Mouse (Mus musculus) heart, adult 2 months (tissue): ENCODE measurements around the gene Ripor1. TPM values are rescaled to one million over a fixed set of nuclear protein-coding genes. Genes with fewer than 3 reads are reported as not detected.
A peak's percentile ranks its signal among the peaks of the same experiment; 100 is the strongest.

Source experiments
- DNase-seq, 2 experiments: peaks; one replicate each; pipeline ENCODE4 v3.0.0; 2021
- H3K27ac ChIP-seq: fragments of 200-600 bp; 2 replicates; pipeline ENCODE4 v1.8.1; 2022
- H3K27me3 ChIP-seq: fragments of 200-500 bp; 2 replicates; pipeline ENCODE4 v1.6.1; 2012; ENCODE audit warnings: mild to moderate bottlenecking, low read length, inconsistent platforms, mixed read lengths; ENCODE audit not compliant: control insufficient read depth, insufficient read depth
- H3K36me3 ChIP-seq: fragments of 200-500 bp; 2 replicates; pipeline ENCODE4 v1.6.1; 2012; ENCODE audit warnings: low read length, inconsistent platforms; ENCODE audit not compliant: control insufficient read depth, insufficient read depth
- H3K4me1 ChIP-seq: fragments of 200-500 bp; 2 replicates; pipeline ENCODE4 v1.6.1; 2011; ENCODE audit warnings: low read length; ENCODE audit not compliant: control insufficient read depth, insufficient read depth
- H3K4me3 ChIP-seq: fragments of 200-600 bp; 2 replicates; pipeline ENCODE4 v1.8.1; 2022
- H3K79me2 ChIP-seq: fragments of 200-500 bp; replicated peaks from 2 replicates; pipeline ENCODE4 v1.6.1; 2012; ENCODE audit warnings: mild to moderate bottlenecking, inconsistent platforms, low read length, moderate library complexity, mixed read lengths; ENCODE audit not compliant: control insufficient read depth, insufficient read depth
- H3K9ac ChIP-seq: fragments of 200-500 bp; 2 replicates; pipeline ENCODE4 v1.6.1; 2012; ENCODE audit warnings: low read depth, mild to moderate bottlenecking, control low read depth, inconsistent platforms, low read length, mixed read lengths
- CTCF ChIP-seq: fragments of 200-600 bp; IDR thresholded peaks from 2 replicates; pipeline ENCODE4 v1.8.1; 2022; ENCODE audit warnings: antibody characterized with exemption, mild to moderate bottlenecking, moderate library complexity
- EP300 ChIP-seq: fragments of 200-500 bp; IDR thresholded peaks from 2 replicates; pipeline ENCODE4 v1.6.1; 2011; ENCODE audit warnings: low read depth, low read length, control low read depth; ENCODE audit not compliant: insufficient read depth
- POLR2A ChIP-seq: fragments of 200-500 bp; IDR thresholded peaks from 2 replicates; pipeline ENCODE4 v1.6.1; 2011; ENCODE audit warnings: mild to moderate bottlenecking, low read depth, low read length, control low read depth; ENCODE audit not compliant: insufficient read depth
- WGBS: fragments of 180-500 bp; shearing (Covaris S2); methylation state at CpG from one replicate; pipeline ENCODE4 v1.1.7; 2018; 5-methylcytosine and 5-hydroxymethylcytosine counted together
- intact Hi-C: fragments of 180-260 bp; cut with DNase I; formaldehyde crosslinking; loops from one replicate; pipeline ENCODE4 v1.15.1; 2025
- polyA plus RNA-seq: library from polyadenylated mRNA; depleted of rRNA; stranded (reverse); fragments of >200 nt; gene quantifications from 2 replicates; pipeline ENCODE4 v1.2.3, GENCODE M21; 2012
- total RNA-seq, 2 experiments: library from RNA; stranded (reverse); gene quantifications; 2 replicates each; pipeline ENCODE4 v1.2.3; 2021

The Ripor1 gene
- total and polyA plus RNA-seq, 3 experiments = 39.2 to 51.6 (median 42.5) TPM

GRCm38 (mm10) chr8:105634771-105635458, 29.9 kb downstream of the Ripor1 start:
- TF ChIP-seq POLR2A (no peak), CTCF (no peak), EP300 (no peak)
- H3K27ac ChIP-seq = no peak overlapping the region
- no peak overlapping the region for H3K9ac ChIP-seq
- H3K79me2 ChIP-seq = peaks cover 5% of the 10 kb centered on the region
- peaks cover 10% of the 10 kb centered on the region for H3K36me3 ChIP-seq
- intact Hi-C loops = loop anchor here (5.0 kb wide), 3 partner anchors 67 to 122 kb away; partner anchors contain the start of genes Acd, Atp6v0d1, Gfod2 and Pard6a
- WGBS = 76% methylated on average over 2 of the region's 2 CpGs
- no peak overlapping the region for H3K4me3 ChIP-seq
- peaks cover 8% of the 10 kb centered on the region for H3K4me1 ChIP-seq
- no peak for DNase-seq
- H3K27me3 ChIP-seq = no peaks in the 10 kb centered on the region

- Histone ChIP-seq H3K79me2 (peaks cover 6% of the 10 kb centered on the region), H3K4me3 (peak overlapping the region; percentile 95), H3K4me1 (peaks cover 8% of the 10 kb centered on the region), H3K36me3 (peaks cover 10% of the 10 kb centered on the region), H3K27ac (peak overlapping the region; percentile 79), H3K9ac (peak overlapping the region; percentile 72; the same call in 1 of the 2 replicates), H3K27me3 (no peaks in the 10 kb centered on the region)
- intact Hi-C loops = loop anchor here (5.0 kb wide), 3 partner anchors 67 to 122 kb away; partner anchors contain the start of genes Acd, Atp6v0d1, Gfod2 and Pard6a
- 6% methylated on average over 11 of the region's 11 CpGs for WGBS
- TF ChIP-seq EP300 = no peak
- no peak for TF ChIP-seq POLR2A
- no peak for TF ChIP-seq CTCF
- DNase-seq = no peak
These were observed 30.4 kb downstream of the Ripor1 start for GRCm38 (mm10) chr8:105635481-105635880.

- DNase-seq = peak; percentile 93
- TF ChIP-seq CTCF = peak; percentile 87
- TF ChIP-seq POLR2A = peak; percentile 36
- TF ChIP-seq EP300 = no peak
- H3K4me3 ChIP-seq = peak within 1 kb of the TSS; percentile 95
- H3K4me1 ChIP-seq = peaks cover 11% of the 10 kb centered on the region
- peak within 1 kb of the TSS; percentile 98 for H3K27ac ChIP-seq
- peak within 1 kb of the TSS; percentile 100 for H3K9ac ChIP-seq
- intact Hi-C loops = loop anchor here (2.0 to 5.0 kb wide), 5 partner anchors 21 to 121 kb away; partner anchors contain the start of genes Acd, Atp6v0d1, Gfod2 and Pard6a
- peaks cover 6% of the 10 kb centered on the region for H3K79me2 ChIP-seq
- under 1% methylated on average over 105 of the region's 126 CpGs for WGBS
- no peaks in the 10 kb centered on the region for H3K27me3 ChIP-seq
- peaks cover 17% of the 10 kb centered on the region for H3K36me3 ChIP-seq
These were observed 31.2 kb downstream of the Ripor1 start, which contains the start of gene Ctcf for GRCm38 (mm10) chr8:105636018-105636962. TSS of gene Ctcf (plus strand) at chr8:105636568.

GRCm38 (mm10) chr8:105636963-105637510, 32.0 kb downstream of the Ripor1 start, which contains the start of gene Agrp:
TSS of gene Agrp (minus strand) at chr8:105637393.
- under 1% methylated on average over 63 of the region's 63 CpGs for WGBS
- intact Hi-C loops = loop anchor here (1.0 to 5.0 kb wide), 6 partner anchors 22 to 120 kb away; partner anchors contain the start of genes Acd, Atp6v0d1, Gfod2 and Pard6a
- peaks cover 17% of the 10 kb centered on the region for H3K36me3 ChIP-seq
- H3K4me1 ChIP-seq = peaks cover 11% of the 10 kb centered on the region
- peak within 1 kb of the TSS; percentile 98 for H3K27ac ChIP-seq
- no peaks in the 10 kb centered on the region for H3K27me3 ChIP-seq
- H3K9ac ChIP-seq = peak within 1 kb of the TSS; percentile 100
- DNase-seq = no peak
- TF ChIP-seq POLR2A (0 out of 2 replicates have a peak, but pooled peaks have one; percentile 14), EP300 (no peak)
- peak within 1 kb of the TSS; percentile 95 for H3K4me3 ChIP-seq
- H3K79me2 ChIP-seq = peaks cover 6% of the 10 kb centered on the region

GRCm38 (mm10) chr8:105637601-105638041, 32.6 kb downstream of the Ripor1 start:
- Histone ChIP-seq H3K9ac (peak overlapping the region; percentile 92), H3K36me3 (peaks cover 17% of the 10 kb centered on the region), H3K27me3 (no peaks in the 10 kb centered on the region), H3K27ac (peak overlapping the region; percentile 98), H3K4me1 (peaks cover 11% of the 10 kb centered on the region), H3K4me3 (peak overlapping the region; percentile 95), H3K79me2 (peaks cover 6% of the 10 kb centered on the region)
- under 1% methylated on average over 11 of the region's 11 CpGs for WGBS
- intact Hi-C loops = loop anchor here (1.0 to 5.0 kb wide), 6 partner anchors 23 to 120 kb away; partner anchors contain the start of genes Acd, Atp6v0d1, Gfod2 and Pard6a
- DNase-seq = no peak
- no peak for TF ChIP-seq CTCF
- TF ChIP-seq EP300 = no peak
- TF ChIP-seq POLR2A = 0 out of 2 replicates have a peak, but pooled peaks have one; percentile 17
